Mouse (Mus musculus): Measurements from ENCODE around the gene Zmynd8. TPM values are rescaled to one million over a fixed set of nuclear protein-coding genes. Genes with fewer than 3 reads are reported as not detected.

Zmynd8 gene
- polyA plus RNA-seq, 1 experiment = 30.3 TPM

GRCm38 (mm10) chr2:165838606-165839316, 60.1 kb downstream of the Zmynd8 start:
- peaks cover 53% of the 10 kb centered on the region for H3K36me3 ChIP-seq (ENCODE audit: control insufficient read depth, insufficient read depth, low read length)
- no peak overlapping the region for H3K4me3 ChIP-seq (ENCODE audit: control insufficient read depth, insufficient read depth, low read length)
- H3K27ac ChIP-seq (ENCODE audit: control insufficient read depth, insufficient read depth, low read length) = no peak overlapping the region
- 96% methylated on average over 23 of the region's 23 CpGs for WGBS
- DNase-seq = no peak
- H3K27me3 ChIP-seq (ENCODE audit: control insufficient read depth, insufficient read depth, low read length) = no peaks in the 10 kb centered on the region
- no peaks in the 10 kb centered on the region for H3K4me1 ChIP-seq (replicated peaks; ENCODE audit: control insufficient read depth, insufficient read depth, low read length)
- TF ChIP-seq CTCF (IDR thresholded peaks at IDR 0.05; ENCODE audit: borderline replicate concordance, control insufficient read depth, extremely low read depth, insufficient read depth, low read length, poor library complexity) (no peak), POLR2A (IDR thresholded peaks at IDR 0.05; ENCODE audit: control insufficient read depth, extremely low read depth, insufficient read depth, low read length, poor library complexity) (no peak)

GRCm38 (mm10) chr2:165834601-165835000, 64.2 kb downstream of the Zmynd8 start:
- DNase-seq = no peak
- H3K27ac ChIP-seq (ENCODE audit: control insufficient read depth, insufficient read depth, low read length) = no peak overlapping the region
- H3K4me1 ChIP-seq (replicated peaks; ENCODE audit: control insufficient read depth, insufficient read depth, low read length) = no peaks in the 10 kb centered on the region
- peaks cover 56% of the 10 kb centered on the region for H3K36me3 ChIP-seq (ENCODE audit: control insufficient read depth, insufficient read depth, low read length)
- TF ChIP-seq CTCF (IDR thresholded peaks at IDR 0.05; ENCODE audit: borderline replicate concordance, control insufficient read depth, extremely low read depth, insufficient read depth, low read length, poor library complexity) (no peak), POLR2A (IDR thresholded peaks at IDR 0.05; ENCODE audit: control insufficient read depth, extremely low read depth, insufficient read depth, low read length, poor library complexity) (no peak)
- H3K27me3 ChIP-seq (ENCODE audit: control insufficient read depth, insufficient read depth, low read length) = no peaks in the 10 kb centered on the region
- 92% methylated on average over 13 of the region's 13 CpGs for WGBS
- no peak overlapping the region for H3K4me3 ChIP-seq (ENCODE audit: control insufficient read depth, insufficient read depth, low read length)

- no peaks in the 10 kb centered on the region for H3K4me1 ChIP-seq (replicated peaks; ENCODE audit: control insufficient read depth, insufficient read depth, low read length)
- TF ChIP-seq POLR2A (IDR thresholded peaks at IDR 0.05; ENCODE audit: control insufficient read depth, extremely low read depth, insufficient read depth, low read length, poor library complexity) (no peak), CTCF (IDR thresholded peaks at IDR 0.05; ENCODE audit: borderline replicate concordance, control insufficient read depth, extremely low read depth, insufficient read depth, low read length, poor library complexity) (no peak)
- no peak overlapping the region; the same call in 1 of the 2 replicates for H3K27ac ChIP-seq (ENCODE audit: control insufficient read depth, insufficient read depth, low read length)
- no peaks in the 10 kb centered on the region for H3K27me3 ChIP-seq (ENCODE audit: control insufficient read depth, insufficient read depth, low read length)
- DNase-seq = no peak
- WGBS = 96% methylated on average over 9 of the region's 9 CpGs
- H3K4me3 ChIP-seq (ENCODE audit: control insufficient read depth, insufficient read depth, low read length) = no peak overlapping the region
- H3K36me3 ChIP-seq (ENCODE audit: control insufficient read depth, insufficient read depth, low read length) = peaks cover 56% of the 10 kb centered on the region
Measured at GRCm38 (mm10) chr2:165833468-165833867, 65.3 kb downstream of the Zmynd8 start.

- no peak overlapping the region for H3K4me3 ChIP-seq (ENCODE audit: control insufficient read depth, insufficient read depth, low read length)
- H3K4me1 ChIP-seq (replicated peaks; ENCODE audit: control insufficient read depth, insufficient read depth, low read length) = no peaks in the 10 kb centered on the region
- H3K27ac ChIP-seq (ENCODE audit: control insufficient read depth, insufficient read depth, low read length) = no peak overlapping the region
- 94% methylated on average over 9 of the region's 9 CpGs for whole genome bisulfite sequencing
- DNase-seq = no peak
- TF ChIP-seq POLR2A (IDR thresholded peaks at IDR 0.05; ENCODE audit: control insufficient read depth, extremely low read depth, insufficient read depth, low read length, poor library complexity) = no peak
- no peak for TF ChIP-seq CTCF (IDR thresholded peaks at IDR 0.05; ENCODE audit: borderline replicate concordance, control insufficient read depth, extremely low read depth, insufficient read depth, low read length, poor library complexity)
- no peaks in the 10 kb centered on the region for H3K27me3 ChIP-seq (ENCODE audit: control insufficient read depth, insufficient read depth, low read length)
- H3K36me3 ChIP-seq (ENCODE audit: control insufficient read depth, insufficient read depth, low read length) = peaks cover 62% of the 10 kb centered on the region
Measured at GRCm38 (mm10) chr2:165832720-165833119, 66.1 kb downstream of the Zmynd8 start.

- Histone ChIP-seq H3K4me1 (replicated peaks; ENCODE audit: control insufficient read depth, insufficient read depth, low read length) (no peaks in the 10 kb centered on the region), H3K27ac (ENCODE audit: control insufficient read depth, insufficient read depth, low read length) (no peak overlapping the region), H3K36me3 (ENCODE audit: control insufficient read depth, insufficient read depth, low read length) (peaks cover 62% of the 10 kb centered on the region), H3K4me3 (ENCODE audit: control insufficient read depth, insufficient read depth, low read length) (no peak overlapping the region), H3K27me3 (ENCODE audit: control insufficient read depth, insufficient read depth, low read length) (no peaks in the 10 kb centered on the region)
- no peak for DNase-seq
- 90% methylated on average over 9 of the region's 9 CpGs for WGBS
- TF ChIP-seq POLR2A (IDR thresholded peaks at IDR 0.05; ENCODE audit: control insufficient read depth, extremely low read depth, insufficient read depth, low read length, poor library complexity) (no peak), CTCF (IDR thresholded peaks at IDR 0.05; ENCODE audit: borderline replicate concordance, control insufficient read depth, extremely low read depth, insufficient read depth, low read length, poor library complexity) (no peak)
Measured at GRCm38 (mm10) chr2:165832295-165832694, 66.5 kb downstream of the Zmynd8 start.

- DNase-seq = no peak
- H3K4me1 ChIP-seq (replicated peaks; ENCODE audit: control insufficient read depth, insufficient read depth, low read length) = no peaks in the 10 kb centered on the region
- TF ChIP-seq CTCF (IDR thresholded peaks at IDR 0.05; ENCODE audit: borderline replicate concordance, control insufficient read depth, extremely low read depth, insufficient read depth, low read length, poor library complexity) (no peak), POLR2A (IDR thresholded peaks at IDR 0.05; ENCODE audit: control insufficient read depth, extremely low read depth, insufficient read depth, low read length, poor library complexity) (no peak)
- H3K27me3 ChIP-seq (ENCODE audit: control insufficient read depth, insufficient read depth, low read length) = no peaks in the 10 kb centered on the region
- no peak overlapping the region for H3K4me3 ChIP-seq (ENCODE audit: control insufficient read depth, insufficient read depth, low read length)
- 92% methylated on average over 8 of the region's 8 CpGs for WGBS
- peaks cover 68% of the 10 kb centered on the region for H3K36me3 ChIP-seq (ENCODE audit: control insufficient read depth, insufficient read depth, low read length)
- H3K27ac ChIP-seq (ENCODE audit: control insufficient read depth, insufficient read depth, low read length) = peak overlapping the region; percentile 24; the same call in 1 of the 2 replicates
Measured at GRCm38 (mm10) chr2:165831637-165832289, 67.1 kb downstream of the Zmynd8 start.

Measured in thymus, adult 2 months (tissue).